Mouse (Mus musculus) intestine, embryonic 14.5 days (tissue): ENCODE measurements at regions not wholly inside any gene's neighbourhood (a gene's known extent, or its start where the extent isn't known, plus 50 kb on each side); places are given as distances from the start of the nearest gene placed in this dataset.

Source experiments
- ATAC-seq: fragments of 200-750 bp; cut with Nextera tagmentation; replicated peaks from 2 replicates; pipeline ENCODE4 v1.8.0; 2017; ENCODE audit warnings: low read depth, moderate number of reproducible peaks, moderate TSS enrichment, moderate library complexity; ENCODE audit not compliant: low FRiP score, low TSS enrichment
- DNase-seq: peaks from one replicate; pipeline ENCODE4 v3.0.0-alpha.2; 2018; ENCODE audit warnings: low spot score
- H3K27ac ChIP-seq: fragments of 300-500 bp; sonication (generic); 2 replicates; pipeline ENCODE4 v1.5.1; 2014; ENCODE audit warnings: low read depth, mild to moderate bottlenecking, control low read depth
- H3K27me3 ChIP-seq: fragments of 300-500 bp; sonication (generic); replicated peaks from 2 replicates; pipeline ENCODE4 v1.6.1; 2014; ENCODE audit warnings: low read length, control low read depth; ENCODE audit not compliant: control insufficient read depth, insufficient read depth
- H3K36me3 ChIP-seq: fragments of 300-500 bp; sonication (generic); 2 replicates; pipeline ENCODE4 v1.6.1; 2014; ENCODE audit warnings: low read length, control low read depth; ENCODE audit not compliant: control insufficient read depth, insufficient read depth
- H3K4me1 ChIP-seq: fragments of 300-500 bp; sonication (generic); replicated peaks from 2 replicates; pipeline ENCODE4 v1.6.1; 2014; ENCODE audit warnings: low read length, control low read depth, mixed read lengths; ENCODE audit not compliant: control insufficient read depth, insufficient read depth
- H3K4me2 ChIP-seq: fragments of 300-500 bp; sonication (generic); 2 replicates; pipeline ENCODE4 v1.6.1; 2014; ENCODE audit warnings: low read length
- H3K4me3 ChIP-seq: fragments of 300-500 bp; sonication (generic); 2 replicates; pipeline ENCODE4 v1.5.1; 2014; ENCODE audit warnings: low read depth, low read length, control low read depth, mixed read lengths
- H3K9ac ChIP-seq: fragments of 300-500 bp; sonication (generic); 2 replicates; pipeline ENCODE4 v1.6.1; 2014; ENCODE audit warnings: mild to moderate bottlenecking, low read length
- H3K9me3 ChIP-seq: fragments of 300-500 bp; sonication (generic); 2 replicates; pipeline ENCODE4 v1.6.1; 2016; ENCODE audit warnings: low read length, control low read depth; ENCODE audit not compliant: control insufficient read depth
- WGBS: fragments of 180-500 bp; shearing (Covaris S2); extraction: QIAGEN DNeasy Blood & Tissue Kit; methylation state at CpG from one replicate; pipeline ENCODE4 v1.1.7; 2014; 5-methylcytosine and 5-hydroxymethylcytosine counted together

GRCm38 (mm10) chr15:64434502-64434901 lies 374.2 kb upstream of the Fam49b start:
- Histone ChIP-seq H3K36me3 (no peaks in the 10 kb centered on the region), H3K9me3 (no peaks in the 10 kb centered on the region), H3K4me2 (no peak overlapping the region), H3K27ac (no peak overlapping the region), H3K27me3 (no peaks in the 10 kb centered on the region), H3K9ac (no peak overlapping the region), H3K4me1 (no peaks in the 10 kb centered on the region), H3K4me3 (no peak overlapping the region)
- ATAC-seq (no peak), DNase-seq (no peak)
- WGBS: 5% methylated on average over 3 of the region's 3 CpGs

GRCm38 (mm10) chr15:64434908-64435307 lies 374.6 kb upstream of the Fam49b start:
- WGBS: 81% methylated on average over 2 of the region's 2 CpGs

GRCm38 (mm10) chr15:64445076-64445475 lies 372.4 kb upstream of the Gm21798 start:
- no peaks in the 10 kb centered on the region for H3K27me3 ChIP-seq
- no peak overlapping the region for H3K9ac ChIP-seq
- no peaks in the 10 kb centered on the region for H3K4me1 ChIP-seq
- H3K9me3 ChIP-seq: no peaks in the 10 kb centered on the region
- DNase-seq: no peak
- H3K4me2 ChIP-seq: no peak overlapping the region
- WGBS: 71% methylated on average over 4 of the region's 4 CpGs
- no peak overlapping the region for H3K27ac ChIP-seq
- H3K4me3 ChIP-seq: no peak overlapping the region
- H3K36me3 ChIP-seq: no peaks in the 10 kb centered on the region
- no peak for ATAC-seq

More at GRCm38 (mm10) chr15:64434908-64435307, 374.6 kb upstream of the Fam49b start:
- Histone ChIP-seq H3K9ac (no peak overlapping the region), H3K4me1 (no peaks in the 10 kb centered on the region), H3K4me2 (no peak overlapping the region), H3K4me3 (no peak overlapping the region), H3K36me3 (no peaks in the 10 kb centered on the region), H3K27ac (no peak overlapping the region), H3K27me3 (no peaks in the 10 kb centered on the region), H3K9me3 (no peaks in the 10 kb centered on the region)
- DNase-seq (no peak), ATAC-seq (no peak)

- H3K27ac ChIP-seq: no peak overlapping the region
- no peaks in the 10 kb centered on the region for H3K4me1 ChIP-seq
- no peak for ATAC-seq
- H3K4me3 ChIP-seq: no peak overlapping the region
- H3K36me3 ChIP-seq: no peaks in the 10 kb centered on the region
- 85% methylated on average over 9 of the region's 9 CpGs for WGBS
- H3K27me3 ChIP-seq: no peaks in the 10 kb centered on the region
- no peak overlapping the region for H3K4me2 ChIP-seq
- no peak overlapping the region for H3K9ac ChIP-seq
- no peak for DNase-seq
- no peaks in the 10 kb centered on the region for H3K9me3 ChIP-seq
Observed at GRCm38 (mm10) chr15:64446411-64447072, 371.0 kb upstream of the Gm21798 start.

- Histone ChIP-seq H3K9ac (no peak overlapping the region), H3K9me3 (no peaks in the 10 kb centered on the region), H3K4me3 (no peak overlapping the region), H3K4me1 (no peaks in the 10 kb centered on the region), H3K4me2 (no peak overlapping the region), H3K27me3 (no peaks in the 10 kb centered on the region), H3K36me3 (no peaks in the 10 kb centered on the region), H3K27ac (no peak overlapping the region)
- ATAC-seq (no peak), DNase-seq (no peak)
- 52% methylated on average over 5 of the region's 5 CpGs for WGBS
Observed at GRCm38 (mm10) chr15:64447239-64447952, 370.1 kb upstream of the Gm21798 start.

GRCm38 (mm10) chr15:64448581-64449140 lies 368.8 kb upstream of the Gm21798 start:
- DNase-seq: no peak
- Histone ChIP-seq H3K4me3 (no peak overlapping the region), H3K9me3 (no peaks in the 10 kb centered on the region), H3K9ac (no peak overlapping the region), H3K4me2 (no peak overlapping the region), H3K4me1 (no peaks in the 10 kb centered on the region), H3K27me3 (no peaks in the 10 kb centered on the region), H3K27ac (no peak overlapping the region), H3K36me3 (no peaks in the 10 kb centered on the region)
- no peak for ATAC-seq
- WGBS: 87% methylated on average over 7 of the region's 7 CpGs

- H3K36me3 ChIP-seq: no peaks in the 10 kb centered on the region
- no peaks in the 10 kb centered on the region for H3K27me3 ChIP-seq
- H3K4me2 ChIP-seq: no peak overlapping the region
- H3K9me3 ChIP-seq: no peaks in the 10 kb centered on the region
- no peak for ATAC-seq
- WGBS: 79% methylated on average over 1 of the region's 1 CpGs
- H3K4me3 ChIP-seq: no peak overlapping the region
- no peak overlapping the region for H3K9ac ChIP-seq
- no peaks in the 10 kb centered on the region for H3K4me1 ChIP-seq
- no peak for DNase-seq
- H3K27ac ChIP-seq: no peak overlapping the region
Observed at GRCm38 (mm10) chr15:64470743-64471142, 346.8 kb upstream of the Gm21798 start.

GRCm38 (mm10) chr15:64471597-64471996 lies 345.9 kb upstream of the Gm21798 start:
- WGBS: 57% methylated on average over 2 of the region's 2 CpGs
- DNase-seq: no peak

More at GRCm38 (mm10) chr15:64471597-64471996, 345.9 kb upstream of the Gm21798 start:
- H3K4me1 ChIP-seq: no peaks in the 10 kb centered on the region
- H3K27me3 ChIP-seq: no peaks in the 10 kb centered on the region
- no peak overlapping the region for H3K9ac ChIP-seq
- no peak overlapping the region for H3K27ac ChIP-seq
- no peak overlapping the region for H3K4me3 ChIP-seq
- no peak for ATAC-seq
- H3K4me2 ChIP-seq: no peak overlapping the region
- H3K9me3 ChIP-seq: no peaks in the 10 kb centered on the region
- H3K36me3 ChIP-seq: no peaks in the 10 kb centered on the region
